Mouse (Mus musculus) embryonic stem cell, embryonic (primary cell): ENCODE results near the gene Hoxc11.

Experiments
- CTCF ChIA-PET, 4 experiments: fragments of 300-600 bp in 2 of 4; fragments of 350-600 bp in 2 of 4; sonication (Branson Sonifier 250); formaldehyde crosslinking; loops; one replicate each; lab custom pipeline; 2022; ENCODE audit warnings: inconsistent platforms in 2 of 4; lab: Charles Lee
- POLR2A ChIA-PET, 4 experiments: fragments of 300-600 bp in 2 of 4; fragments of 350-600 bp in 2 of 4; sonication (Branson Sonifier 250); formaldehyde crosslinking; loops; one replicate each; lab custom pipeline; 2022; ENCODE audit warnings: antibody characterized with exemption in 4 of 4, inconsistent platforms in 1 of 4; lab: Charles Lee

Gene Hoxc11

GRCm38 (mm10) chr15:102950877-102951276 lies 3.4 kb upstream of the Hoxc11 start:
- POLR2A ChIA-PET = interaction anchor here in 3 of 4 experiments (0.6 to 6.6 kb wide), 13 partner anchors 8 to 214 kb away, joined by 3 to 71 read pairs (median 4); no protein-coding TSS in a partner anchor
- CTCF ChIA-PET = interaction anchor here (0.6 to 1.3 kb wide), 13 partner anchors 8 to 233 kb away, joined by 3 to 10 read pairs (median 3); partner anchors contain the start of genes Hoxc10 (in 1 of the 4) and Hoxc5 (in 1 of the 4)

- ChIA-PET POLR2A (interaction anchor here in 3 of 4 experiments (0.7 to 6.6 kb wide), 10 partner anchors 9 to 88 kb away, joined by 3 to 71 read pairs (median 8); partner anchors contain the start of genes Hoxc10 (in 1 of the 3) and Hoxc5 (in 1 of the 3)), CTCF (interaction anchor here (0.5 to 2.3 kb wide), 5 partner anchors 13 to 574 kb away, joined by 3 to 15 read pairs (median 5); partner anchors contain the start of genes Hoxc10 (in 1 of the 4) and Hoxc8 (in 1 of the 4))
These were observed 666 bp upstream of the Hoxc11 start for GRCm38 (mm10) chr15:102953561-102953960.

- ChIA-PET POLR2A (interaction anchor here in 3 of 4 experiments (0.5 to 6.2 kb wide), 14 partner anchors 11 to 284 kb away, joined by 3 to 31 read pairs (median 4); partner anchors contain the start of genes Calcoco1 (in 1 of the 3), Hoxc10 (in 1 of the 3), Hoxc13 (in 1 of the 3) and Hoxc5 (in 1 of the 3)), CTCF (interaction anchor here in 2 of 4 experiments (0.7 to 2.3 kb wide), 6 partner anchors 11 to 263 kb away, joined by 3 to 13 read pairs (median 3); partner anchors contain the start of gene Hoxc10 (in 1 of the 2))
These were observed 768 bp downstream of the Hoxc11 start for GRCm38 (mm10) chr15:102955007-102955382.

- CTCF ChIA-PET = interaction anchor here in 1 of 4 experiments (0.8 kb wide), 1 partner anchor 31 kb away, joined by 3 read pairs; no protein-coding TSS in a partner anchor
These were observed 1.8 kb downstream of the Hoxc11 start for GRCm38 (mm10) chr15:102955833-102956640.

GRCm38 (mm10) chr15:102956906-102957305 lies 2.7 kb downstream of the Hoxc11 start:
- ChIA-PET CTCF (interaction anchor here in 1 of 4 experiments (1.4 to 2.3 kb wide), 2 partner anchors 10 to 220 kb away, joined by 3 to 6 read pairs; partner anchors contain the start of genes Hoxc10 and Hoxc5), POLR2A (no interaction called here)

More at GRCm38 (mm10) chr15:102955833-102956640, 1.8 kb downstream of the Hoxc11 start:
- POLR2A ChIA-PET = interaction anchor here in 3 of 4 experiments (0.7 to 1.2 kb wide), 4 partner anchors 11 to 185 kb away, joined by 3 read pairs; partner anchors contain the start of genes Hoxc10 (in 1 of the 3), Hoxc13 (in 1 of the 3) and Hoxc5 (in 1 of the 3)

GRCm38 (mm10) chr15:102959663-102960191 lies 5.5 kb downstream of the Hoxc11 start:
- CTCF ChIA-PET = interaction anchor here (0.6 to 1.7 kb wide), 9 partner anchors 9 to 355 kb away, joined by 3 to 11 read pairs (median 4); no protein-coding TSS in a partner anchor
- POLR2A ChIA-PET = interaction anchor here (0.6 to 4.1 kb wide), 14 partner anchors 10 to 153 kb away, joined by 3 to 13 read pairs (median 3); partner anchors contain the start of genes Hoxc13 (in 1 of the 4) and Hoxc8 (in 1 of the 4)

- ChIA-PET POLR2A (interaction anchor here in 2 of 4 experiments (0.6 to 4.1 kb wide), 3 partner anchors 12 to 321 kb away, joined by 5 to 13 read pairs (median 6); no protein-coding TSS in a partner anchor), CTCF (interaction anchor here in 1 of 4 experiments (0.5 kb wide), 1 partner anchor 27 kb away, joined by 6 read pairs; no protein-coding TSS in a partner anchor)
These were observed 7.5 kb downstream of the Hoxc11 start for GRCm38 (mm10) chr15:102961728-102962127.

- POLR2A ChIA-PET = interaction anchor here in 1 of 4 experiments (4.1 kb wide), 1 partner anchor 13 kb away, joined by 13 read pairs; no protein-coding TSS in a partner anchor
- CTCF ChIA-PET = no interaction called here
These were observed 8.3 kb downstream of the Hoxc11 start for GRCm38 (mm10) chr15:102962492-102962891.

- ChIA-PET CTCF (interaction anchor here in 2 of 4 experiments (0.6 to 8.3 kb wide), 13 partner anchors 9 to 378 kb away, joined by 3 to 97 read pairs (median 4); partner anchors contain the start of gene Hoxc8 (in 1 of the 2)), POLR2A (interaction anchor here (0.6 to 2.0 kb wide), 9 partner anchors 9 to 215 kb away, joined by 3 to 7 read pairs (median 3); partner anchors contain the start of genes Hoxc8 (in 1 of the 4) and Hoxc9 (in 1 of the 4))
These were observed 9.0 kb downstream of the Hoxc11 start for GRCm38 (mm10) chr15:102963259-102963658.

GRCm38 (mm10) chr15:102963671-102964640 lies 9.7 kb downstream of the Hoxc11 start:
- POLR2A ChIA-PET = interaction anchor here in 3 of 4 experiments (0.7 to 2.0 kb wide), 8 partner anchors 9 to 207 kb away, joined by 3 to 4 read pairs (median 3); partner anchors contain the start of gene Hoxc9 (in 1 of the 3)
- CTCF ChIA-PET = interaction anchor here in 3 of 4 experiments (0.8 to 8.3 kb wide), 13 partner anchors 9 to 377 kb away, joined by 3 to 97 read pairs (median 3); partner anchors contain the start of gene Hoxc8 (in 1 of the 3)

GRCm38 (mm10) chr15:102965003-102965891 lies 11.0 kb downstream of the Hoxc11 start:
- ChIA-PET CTCF (interaction anchor here (0.5 to 8.3 kb wide), 27 partner anchors 10 to 349 kb away, joined by 3 to 97 read pairs (median 6); partner anchors contain the start of gene Hoxc11 (in 1 of the 4)), POLR2A (interaction anchor here in 3 of 4 experiments (0.8 to 3.3 kb wide), 13 partner anchors 8 to 294 kb away, joined by 3 to 16 read pairs (median 4); partner anchors contain the start of genes Hoxc11 (in 1 of the 3), Hoxc8 (in 1 of the 3) and Hoxc9 (in 1 of the 3))

GRCm38 (mm10) chr15:102965892-102966775 lies 11.9 kb downstream of the Hoxc11 start:
- ChIA-PET CTCF (interaction anchor here (0.5 to 8.3 kb wide), 75 partner anchors 8 to 790 kb away, joined by 3 to 97 read pairs (median 4); partner anchors contain the start of genes Calcoco1 (in 1 of the 4), Hoxc11 (in 1 of the 4), Hoxc6 (in 1 of the 4) and Hoxc8 (in 1 of the 4)), POLR2A (interaction anchor here in 3 of 4 experiments (0.7 to 3.3 kb wide), 31 partner anchors 9 to 295 kb away, joined by 3 to 16 read pairs (median 4); partner anchors contain the start of genes Hoxc11 (in 1 of the 3), Hoxc13 (in 1 of the 3) and Hoxc8 (in 1 of the 3))

GRCm38 (mm10) chr15:102966776-102967311 lies 12.6 kb downstream of the Hoxc11 start, which contains the start of gene Hoxc10:
Gene Hoxc10 (plus strand): TSS chr15:102966796.
- POLR2A ChIA-PET = interaction anchor here (0.7 to 3.3 kb wide), 36 partner anchors 9 to 296 kb away, joined by 3 to 16 read pairs (median 4); partner anchors contain the start of genes Cbx5 (in 1 of the 4), Hnrnpa1 (in 1 of the 4), Hoxc11 (in 1 of the 4) and Hoxc13 (in 1 of the 4)
- CTCF ChIA-PET = interaction anchor here (0.6 to 8.3 kb wide), 68 partner anchors 8 to 790 kb away, joined by 3 to 97 read pairs (median 4); partner anchors contain the start of genes Calcoco1 (in 1 of the 4), Hoxc11 (in 1 of the 4), Hoxc6 (in 1 of the 4) and Hoxc8 (in 1 of the 4)
